Mouse (Mus musculus) forebrain, embryonic 16.5 days (tissue): ENCODE measurements around the gene Yy1. TPM values are rescaled to one million over a fixed set of nuclear protein-coding genes. Genes with fewer than 3 reads are reported as not detected.

Experiments
- ATAC-seq: fragments of 200-750 bp; cut with Nextera tagmentation; 2 replicates; pipeline ENCODE4 v1.8.0; 2017; ENCODE audit warnings: mild to moderate bottlenecking, moderate library complexity
- H3K27ac ChIP-seq: fragments of 300-500 bp; sonication (generic); 2 replicates; pipeline ENCODE4 v1.5.1; 2014; ENCODE audit warnings: low read length, control low read depth
- H3K27me3 ChIP-seq: fragments of 300-500 bp; sonication (generic); replicated peaks from 2 replicates; pipeline ENCODE4 v1.6.1; 2014; ENCODE audit warnings: low read length; ENCODE audit not compliant: control insufficient read depth, insufficient read depth
- H3K36me3 ChIP-seq: fragments of 300-500 bp; sonication (generic); 2 replicates; pipeline ENCODE4 v1.6.1; 2014; ENCODE audit not compliant: control insufficient read depth, insufficient read depth
- H3K4me1 ChIP-seq: fragments of 300-500 bp; sonication (generic); replicated peaks from 2 replicates; pipeline ENCODE4 v1.6.1; 2014; ENCODE audit warnings: low read length; ENCODE audit not compliant: control insufficient read depth, insufficient read depth
- H3K4me2 ChIP-seq: fragments of 300-500 bp; sonication (generic); 2 replicates; pipeline ENCODE4 v1.6.1; 2014; ENCODE audit warnings: mild to moderate bottlenecking, low read length, control low read depth
- H3K4me3 ChIP-seq: fragments of 300-500 bp; sonication (generic); replicated peaks from 2 replicates; pipeline ENCODE4 v1.5.1; 2014; ENCODE audit warnings: mild to moderate bottlenecking, low read length, control low read depth
- H3K9ac ChIP-seq: fragments of 300-500 bp; sonication (generic); replicated peaks from 2 replicates; pipeline ENCODE4 v1.6.1; 2014; ENCODE audit warnings: low read depth, low read length, control low read depth
- H3K9me3 ChIP-seq: fragments of 300-500 bp; sonication (generic); 2 replicates; pipeline ENCODE4 v1.6.1; 2016; ENCODE audit warnings: low read length; ENCODE audit not compliant: control insufficient read depth
- WGBS: fragments of 180-500 bp; shearing (Covaris S2); extraction: QIAGEN DNeasy Blood & Tissue Kit; methylation state at CpG from one replicate; pipeline ENCODE4 v1.1.7; 2014; 5-methylcytosine and 5-hydroxymethylcytosine counted together
- polyA plus RNA-seq: library from polyadenylated mRNA; unstranded; fragments of >200 nt; fragmentation: Nextera tagmentation; extraction: Ambion mirVana; gene quantifications from 2 replicates; pipeline ENCODE4 v1.2.1, GENCODE M21; 2015

The Yy1 gene
- polyA plus RNA-seq, 1 experiment from 2014 or later: 14.0 TPM

DNA sequence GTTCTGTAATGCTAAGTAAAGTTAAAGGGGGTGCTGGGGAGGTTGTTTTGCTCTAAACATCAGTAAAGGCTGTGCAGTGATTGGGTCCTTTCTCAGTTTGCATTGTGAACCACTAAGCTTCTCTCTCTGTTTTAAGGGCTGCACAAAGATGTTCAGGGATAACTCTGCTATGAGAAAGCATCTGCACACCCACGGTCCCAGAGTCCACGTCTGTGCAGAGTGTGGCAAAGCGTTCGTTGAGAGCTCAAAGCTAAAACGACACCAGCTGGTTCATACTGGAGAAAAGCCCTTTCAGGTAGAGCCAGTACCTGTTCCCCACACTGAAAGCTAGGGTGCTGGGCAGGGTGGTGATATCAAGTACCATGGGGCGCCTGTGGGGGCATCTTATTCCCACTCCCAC lies 21.7 kb downstream of the Yy1 start:
- Histone ChIP-seq H3K4me3 (no peak overlapping the region), H3K27me3 (no peaks in the 10 kb centered on the region), H3K27ac (no peak overlapping the region), H3K9me3 (no peaks in the 10 kb centered on the region), H3K36me3 (no peaks in the 10 kb centered on the region), H3K4me1 (0 out of 2 replicates have a peak, but pooled peaks cover 2% of the 10 kb centered on the region), H3K4me2 (no peak overlapping the region), H3K9ac (no peak overlapping the region)
- 92% methylated on average over 6 of the region's 6 CpGs for WGBS
- no peak for ATAC-seq

DNA sequence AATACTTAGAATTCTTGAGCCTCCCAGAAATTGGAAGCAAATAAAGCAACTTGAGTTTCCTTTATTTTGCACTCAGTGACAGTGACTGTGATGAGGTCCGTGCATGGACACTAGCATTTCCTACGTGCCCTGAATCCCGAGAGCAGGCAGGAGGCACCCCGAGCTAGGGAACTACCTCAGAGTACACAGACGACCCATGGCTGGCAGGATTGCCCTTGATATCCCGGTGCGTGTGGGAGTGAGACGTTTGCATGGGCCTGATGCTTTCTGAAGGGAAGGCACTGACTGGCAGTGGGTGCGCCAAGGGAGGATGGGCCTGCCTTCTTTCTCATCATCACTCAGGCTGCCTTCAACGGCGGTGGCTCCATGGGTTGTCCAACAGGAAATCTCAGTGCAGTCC lies 23.8 kb downstream of the Yy1 start:
- ATAC-seq: no peak
- Histone ChIP-seq H3K36me3 (no peaks in the 10 kb centered on the region), H3K4me1 (no peaks in the 10 kb centered on the region), H3K9me3 (no peaks in the 10 kb centered on the region), H3K9ac (no peak overlapping the region), H3K27ac (no peak overlapping the region), H3K4me2 (no peak overlapping the region), H3K4me3 (no peak overlapping the region), H3K27me3 (no peaks in the 10 kb centered on the region)
- 83% methylated on average over 11 of the region's 11 CpGs for WGBS

- 93% methylated on average over 4 of the region's 4 CpGs for WGBS
- H3K9ac ChIP-seq: no peak overlapping the region
- no peaks in the 10 kb centered on the region for H3K4me1 ChIP-seq
- no peak for ATAC-seq
- H3K27ac ChIP-seq: no peak overlapping the region
- no peak overlapping the region for H3K4me2 ChIP-seq
- no peaks in the 10 kb centered on the region for H3K9me3 ChIP-seq
- no peaks in the 10 kb centered on the region for H3K36me3 ChIP-seq
- no peak overlapping the region for H3K4me3 ChIP-seq
- H3K27me3 ChIP-seq: no peaks in the 10 kb centered on the region
These were observed 27.7 kb downstream of the Yy1 start for GRCm38 (mm10) chr12:108820461-108820860.

DNA sequence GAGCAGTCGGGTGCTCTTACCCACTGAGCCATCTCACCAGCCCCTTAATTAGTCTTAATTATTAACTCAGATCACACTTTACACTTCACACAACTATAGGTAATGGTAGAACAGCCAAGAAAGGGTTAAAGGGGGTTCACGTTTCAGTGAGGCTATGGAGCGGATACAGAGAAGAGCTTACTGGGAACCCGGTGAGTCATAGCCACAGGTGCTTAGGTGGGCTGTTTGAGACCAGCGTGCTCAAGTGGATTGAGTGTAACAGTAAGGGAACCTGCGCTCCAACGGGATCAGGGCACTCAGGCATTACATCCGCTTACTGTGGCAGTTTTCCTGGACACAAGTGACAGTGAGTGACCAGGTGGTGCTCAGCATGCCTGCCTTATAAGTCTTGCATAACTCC lies 30.3 kb downstream of the Yy1 start:
- H3K4me1 ChIP-seq: no peaks in the 10 kb centered on the region
- no peaks in the 10 kb centered on the region; the same call in 1 of the 2 replicates for H3K36me3 ChIP-seq
- H3K27ac ChIP-seq: no peak overlapping the region
- ATAC-seq: no peak
- no peak overlapping the region for H3K4me3 ChIP-seq
- no peaks in the 10 kb centered on the region for H3K27me3 ChIP-seq
- H3K4me2 ChIP-seq: no peak overlapping the region
- 69% methylated on average over 8 of the region's 8 CpGs for WGBS
- H3K9ac ChIP-seq: no peak overlapping the region
- H3K9me3 ChIP-seq: no peaks in the 10 kb centered on the region

GRCm38 (mm10) chr12:108824225-108824874 lies 31.6 kb downstream of the Yy1 start:
- no peak overlapping the region for H3K9ac ChIP-seq
- WGBS: 90% methylated on average over 15 of the region's 15 CpGs
- H3K36me3 ChIP-seq: no peaks in the 10 kb centered on the region; the same call in 1 of the 2 replicates
- no peak overlapping the region for H3K4me3 ChIP-seq
- no peaks in the 10 kb centered on the region for H3K4me1 ChIP-seq
- no peaks in the 10 kb centered on the region for H3K27me3 ChIP-seq
- ATAC-seq: no peak
- H3K27ac ChIP-seq: no peak overlapping the region
- no peak overlapping the region for H3K4me2 ChIP-seq
- H3K9me3 ChIP-seq: no peaks in the 10 kb centered on the region

- Histone ChIP-seq H3K4me2 (no peak overlapping the region), H3K4me1 (no peaks in the 10 kb centered on the region), H3K4me3 (no peak overlapping the region), H3K9me3 (no peaks in the 10 kb centered on the region), H3K9ac (no peak overlapping the region), H3K27ac (no peak overlapping the region), H3K36me3 (no peaks in the 10 kb centered on the region; the same call in 1 of the 2 replicates), H3K27me3 (no peaks in the 10 kb centered on the region)
- 90% methylated on average over 13 of the region's 13 CpGs for WGBS
- no peak for ATAC-seq
These were observed 32.9 kb downstream of the Yy1 start for GRCm38 (mm10) chr12:108825561-108826224.

DNA sequence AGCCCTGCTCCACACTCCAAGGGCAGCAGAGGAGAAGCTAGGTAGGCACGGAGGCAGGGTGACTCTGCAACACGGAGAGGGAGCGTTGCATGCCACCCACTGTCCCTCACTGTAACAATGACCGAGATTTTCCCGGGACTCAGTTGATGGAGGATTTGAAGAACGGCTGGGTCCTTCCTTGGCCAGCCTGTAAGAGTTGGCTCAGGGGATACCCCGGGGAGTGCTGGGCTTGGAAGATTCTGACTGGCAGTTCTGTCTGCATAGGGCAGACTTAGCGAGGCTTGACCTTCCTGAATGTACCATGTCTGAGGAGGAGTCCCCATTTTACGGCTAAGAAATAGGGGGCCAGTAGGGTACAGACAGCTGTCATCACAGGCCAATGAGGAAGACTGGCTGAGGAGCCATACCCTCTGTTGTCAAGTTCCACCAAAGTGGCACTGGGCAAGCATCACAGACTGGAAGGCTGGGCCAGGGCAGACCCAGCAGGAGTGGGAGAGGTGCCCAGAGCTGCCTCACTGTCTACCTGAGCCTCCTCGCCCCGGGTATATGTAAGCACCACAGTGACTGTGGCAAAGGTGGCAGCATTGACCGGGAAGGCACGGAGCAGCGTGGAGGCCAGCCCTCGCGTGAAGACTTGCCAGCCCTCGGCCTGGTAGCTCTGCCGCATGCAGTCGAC lies 33.6 kb downstream of the Yy1 start:
- no peak overlapping the region for H3K27ac ChIP-seq
- no peak overlapping the region for H3K9ac ChIP-seq
- no peaks in the 10 kb centered on the region for H3K9me3 ChIP-seq
- no peaks in the 10 kb centered on the region; the same call in 1 of the 2 replicates for H3K4me1 ChIP-seq
- ATAC-seq: no peak
- no peak overlapping the region for H3K4me2 ChIP-seq
- H3K27me3 ChIP-seq: no peaks in the 10 kb centered on the region
- 94% methylated on average over 19 of the region's 19 CpGs for WGBS
- H3K4me3 ChIP-seq: no peak overlapping the region
- H3K36me3 ChIP-seq: no peaks in the 10 kb centered on the region; the same call in 1 of the 2 replicates

DNA sequence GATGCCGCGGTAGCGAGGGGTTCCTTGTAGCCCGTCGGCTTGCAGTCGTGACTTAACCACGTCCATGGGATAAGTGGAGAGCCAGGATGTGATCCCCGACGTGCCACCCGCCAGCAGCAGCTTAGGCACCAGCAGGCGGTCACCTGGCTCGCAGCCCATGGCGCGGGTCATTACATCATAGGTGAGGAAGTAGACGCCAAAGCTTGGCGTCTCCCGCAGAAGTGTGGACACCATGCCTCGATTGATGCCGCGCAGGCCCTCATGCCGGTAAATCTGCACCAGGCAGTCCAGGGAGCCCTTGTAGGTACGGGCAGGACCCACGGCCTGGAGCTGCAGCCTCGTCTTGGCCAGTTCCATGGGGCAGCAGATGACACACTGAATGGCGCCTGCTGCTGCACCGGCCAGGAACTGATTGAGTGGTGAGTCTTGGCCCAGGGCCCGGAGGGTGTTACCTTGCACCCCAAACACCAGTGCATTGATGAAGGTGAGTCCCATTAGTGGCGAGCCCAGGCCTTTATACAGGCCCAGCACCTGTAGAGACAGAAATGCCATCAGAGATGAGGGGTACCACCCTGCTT lies 34.3 kb downstream of the Yy1 start:
- Histone ChIP-seq H3K27me3 (no peaks in the 10 kb centered on the region), H3K27ac (no peak overlapping the region), H3K4me3 (no peak overlapping the region), H3K4me2 (no peak overlapping the region), H3K9me3 (no peaks in the 10 kb centered on the region), H3K9ac (no peak overlapping the region), H3K36me3 (no peaks in the 10 kb centered on the region; the same call in 1 of the 2 replicates), H3K4me1 (peaks cover 3% of the 10 kb centered on the region)
- ATAC-seq: no peak
- 92% methylated on average over 28 of the region's 28 CpGs for WGBS

- no peak overlapping the region for H3K27ac ChIP-seq
- no peaks in the 10 kb centered on the region; the same call in 1 of the 2 replicates for H3K36me3 ChIP-seq
- H3K9ac ChIP-seq: no peak overlapping the region
- ATAC-seq: no peak
- peaks cover 3% of the 10 kb centered on the region for H3K4me1 ChIP-seq
- no peaks in the 10 kb centered on the region for H3K27me3 ChIP-seq
- H3K4me3 ChIP-seq: no peak overlapping the region
- H3K4me2 ChIP-seq: no peak overlapping the region
- no peaks in the 10 kb centered on the region for H3K9me3 ChIP-seq
- WGBS: 96% methylated on average over 6 of the region's 6 CpGs
These were observed 34.9 kb downstream of the Yy1 start for GRCm38 (mm10) chr12:108827641-108828040.
